Mouse (Mus musculus) limb, embryonic 15.5 days (tissue): Measurements from ENCODE around the gene Ahsg. TPM values are rescaled to one million over a fixed set of nuclear protein-coding genes. Genes with fewer than 3 reads are reported as not detected.
"Not testable (repeated sequence)": the region's sequence is repeated elsewhere in the genome, so short reads cannot be mapped to it uniquely, and the experiment has no call there.

Experiments used
- ATAC-seq: fragments of 200-750 bp; cut with Nextera tagmentation; 2 replicates; pipeline ENCODE4 v1.8.0; 2017; ENCODE audit warnings: low read depth, moderate TSS enrichment; ENCODE audit not compliant: insufficient number of reproducible peaks, low FRiP score, low TSS enrichment
- H3K27ac ChIP-seq: fragments of 300-500 bp; sonication (generic); 2 replicates; pipeline ENCODE4 v1.5.1; 2015; ENCODE audit warnings: moderate library complexity, mild to moderate bottlenecking, inconsistent platforms
- H3K27me3 ChIP-seq: fragments of 300-500 bp; sonication (generic); 2 replicates; pipeline ENCODE4 v1.6.1; 2015; ENCODE audit warnings: inconsistent platforms
- H3K36me3 ChIP-seq: fragments of 300-500 bp; sonication (generic); 2 replicates; pipeline ENCODE4 v1.6.1; 2015; ENCODE audit warnings: inconsistent platforms
- H3K4me1 ChIP-seq: fragments of 300-500 bp; sonication (generic); 2 replicates; pipeline ENCODE4 v1.6.1; 2015; ENCODE audit warnings: inconsistent platforms
- H3K4me2 ChIP-seq: fragments of 300-500 bp; sonication (generic); 2 replicates; pipeline ENCODE4 v1.6.1; 2015; ENCODE audit warnings: mild to moderate bottlenecking, inconsistent platforms
- H3K4me3 ChIP-seq: fragments of 300-500 bp; sonication (generic); 2 replicates; pipeline ENCODE4 v1.5.1; 2015; ENCODE audit warnings: mild to moderate bottlenecking, inconsistent platforms
- H3K9ac ChIP-seq: fragments of 300-500 bp; sonication (generic); 2 replicates; pipeline ENCODE4 v1.6.1; 2015; ENCODE audit warnings: inconsistent platforms
- H3K9me3 ChIP-seq: fragments of 300-500 bp; sonication (generic); 2 replicates; pipeline ENCODE4 v1.6.1; 2016; ENCODE audit warnings: inconsistent platforms
- WGBS: fragments of 180-500 bp; shearing (Covaris S2); methylation state at CpG from one replicate; pipeline ENCODE4 v1.1.7; 2015; 5-methylcytosine and 5-hydroxymethylcytosine counted together
- polyA plus RNA-seq: library from polyadenylated mRNA; unstranded; fragments of >200 nt; fragmentation: Nextera tagmentation; extraction: Ambion mirVana; gene quantifications from 2 replicates; pipeline ENCODE4 v1.2.1, GENCODE M21; 2015

Ahsg gene
- polyA plus RNA-seq, 1 experiment from 2014 or later = 5.6 TPM

- Histone ChIP-seq H3K4me3 (no peak overlapping the region), H3K27me3 (no peaks in the 10 kb centered on the region), H3K4me1 (0 out of 2 replicates have a peak, but pooled peaks cover 2% of the 10 kb centered on the region), H3K4me2 (no peak overlapping the region), H3K27ac (no peak overlapping the region), H3K9ac (no peak overlapping the region), H3K36me3 (no peaks in the 10 kb centered on the region), H3K9me3 (no peaks in the 10 kb centered on the region)
- WGBS = 47% methylated on average over 18 of the region's 18 CpGs
- no peak; the same call in 1 of the 2 replicates for ATAC-seq
These were observed 29.1 kb downstream of the Ahsg start for GRCm38 (mm10) chr16:22919971-22920854.

- 90% methylated on average over 5 of the region's 5 CpGs for WGBS
- H3K9me3 ChIP-seq = no peaks in the 10 kb centered on the region
- H3K9ac ChIP-seq = no peak overlapping the region
- ATAC-seq = no peak
- H3K27ac ChIP-seq = no peak overlapping the region
- H3K27me3 ChIP-seq = no peaks in the 10 kb centered on the region
- no peaks in the 10 kb centered on the region for H3K36me3 ChIP-seq
- no peak overlapping the region for H3K4me3 ChIP-seq
- H3K4me2 ChIP-seq = no peak overlapping the region
- 0 out of 2 replicates have a peak, but pooled peaks cover 2% of the 10 kb centered on the region for H3K4me1 ChIP-seq
These were observed 30.7 kb downstream of the Ahsg start for GRCm38 (mm10) chr16:22921761-22922160.

- H3K4me2 ChIP-seq = no peak overlapping the region
- no peaks in the 10 kb centered on the region for H3K36me3 ChIP-seq
- H3K9me3 ChIP-seq = no peaks in the 10 kb centered on the region
- H3K4me1 ChIP-seq = 0 out of 2 replicates have a peak, but pooled peaks cover 2% of the 10 kb centered on the region
- H3K27ac ChIP-seq = no peak overlapping the region
- no peaks in the 10 kb centered on the region for H3K27me3 ChIP-seq
- no peak overlapping the region for H3K9ac ChIP-seq
- 74% methylated on average over 4 of the region's 4 CpGs for WGBS
- no peak for ATAC-seq
- no peak overlapping the region for H3K4me3 ChIP-seq
These were observed 31.4 kb downstream of the Ahsg start for GRCm38 (mm10) chr16:22922433-22922832.

GRCm38 (mm10) chr16:22929575-22929974 lies 38.5 kb downstream of the Ahsg start:
- Histone ChIP-seq H3K27me3 (no peaks in the 10 kb centered on the region), H3K4me1 (no peaks in the 10 kb centered on the region), H3K27ac (no peak overlapping the region), H3K4me3 (no peak overlapping the region), H3K36me3 (no peaks in the 10 kb centered on the region), H3K4me2 (no peak overlapping the region), H3K9me3 (no peaks in the 10 kb centered on the region), H3K9ac (no peak overlapping the region)
- WGBS = 71% methylated on average over 6 of the region's 6 CpGs
- ATAC-seq = no peak

- H3K9ac ChIP-seq = no peak overlapping the region
- H3K9me3 ChIP-seq = no peaks in the 10 kb centered on the region
- H3K4me1 ChIP-seq = no peaks in the 10 kb centered on the region
- H3K27ac ChIP-seq = no peak overlapping the region
- no peak overlapping the region for H3K4me3 ChIP-seq
- H3K4me2 ChIP-seq = no peak overlapping the region
- no peaks in the 10 kb centered on the region for H3K36me3 ChIP-seq
- no peak for ATAC-seq
- no peaks in the 10 kb centered on the region for H3K27me3 ChIP-seq
- WGBS = 82% methylated on average over 11 of the region's 11 CpGs
These were observed 40.5 kb downstream of the Ahsg start for GRCm38 (mm10) chr16:22931431-22932200.

- WGBS = 85% methylated on average over 12 of the region's 12 CpGs
- Histone ChIP-seq H3K4me3 (no peak overlapping the region), H3K4me1 (no peaks in the 10 kb centered on the region), H3K4me2 (no peak overlapping the region), H3K36me3 (no peaks in the 10 kb centered on the region), H3K9me3 (no peaks in the 10 kb centered on the region), H3K9ac (no peak overlapping the region), H3K27me3 (no peaks in the 10 kb centered on the region), H3K27ac (no peak overlapping the region)
- no peak for ATAC-seq
These were observed 46.6 kb downstream of the Ahsg start for GRCm38 (mm10) chr16:22937631-22938030.

GRCm38 (mm10) chr16:22938541-22938940 lies 47.5 kb downstream of the Ahsg start:
- ATAC-seq = no peak
- Histone ChIP-seq H3K4me2 (no peak overlapping the region), H3K9ac (no peak overlapping the region), H3K27me3 (no peaks in the 10 kb centered on the region), H3K4me1 (no peaks in the 10 kb centered on the region), H3K4me3 (no peak overlapping the region), H3K9me3 (no peaks in the 10 kb centered on the region), H3K27ac (no peak overlapping the region), H3K36me3 (no peaks in the 10 kb centered on the region)
- WGBS = 77% methylated on average over 2 of the region's 2 CpGs

- Histone ChIP-seq H3K27ac (no peak overlapping the region), H3K27me3 (no peaks in the 10 kb centered on the region), H3K36me3 (no peaks in the 10 kb centered on the region), H3K9me3 (no peaks in the 10 kb centered on the region), H3K4me3 (no peak overlapping the region), H3K4me1 (no peaks in the 10 kb centered on the region), H3K4me2 (no peak overlapping the region), H3K9ac (no peak overlapping the region)
- no peak for ATAC-seq
- 81% methylated on average over 8 of the region's 8 CpGs for WGBS
These were observed 48.1 kb downstream of the Ahsg start for GRCm38 (mm10) chr16:22939120-22939695.

- H3K9me3 ChIP-seq, H3K27ac ChIP-seq, H3K36me3 ChIP-seq, H3K4me2 ChIP-seq, ATAC-seq, H3K4me1 ChIP-seq, H3K27me3 ChIP-seq, H3K4me3 ChIP-seq, H3K9ac ChIP-seq: not testable (repeated sequence)
These were observed 50.9 kb downstream of the Ahsg start for GRCm38 (mm10) chr16:22941825-22942476.

GRCm38 (mm10) chr16:22947371-22947770 lies 56.3 kb downstream of the Ahsg start:
- no peak for ATAC-seq
- H3K4me3 ChIP-seq = no peak overlapping the region
- WGBS = 64% methylated on average over 2 of the region's 2 CpGs

More at GRCm38 (mm10) chr16:22947371-22947770, 56.3 kb downstream of the Ahsg start:
- no peaks in the 10 kb centered on the region for H3K27me3 ChIP-seq
- no peaks in the 10 kb centered on the region for H3K9me3 ChIP-seq
- H3K4me2 ChIP-seq = no peak overlapping the region
- no peaks in the 10 kb centered on the region for H3K4me1 ChIP-seq
- no peak overlapping the region for H3K9ac ChIP-seq
- no peaks in the 10 kb centered on the region for H3K36me3 ChIP-seq
- no peak overlapping the region for H3K27ac ChIP-seq
